Mouse (Mus musculus): ENCODE results near the gene Carmil1. TPM values are rescaled to one million over a fixed set of nuclear protein-coding genes. Genes with fewer than 3 reads are reported as not detected.

Carmil1 gene
- polyA plus RNA-seq, 1 experiment from 2014 or later: 30.0 TPM

DNA sequence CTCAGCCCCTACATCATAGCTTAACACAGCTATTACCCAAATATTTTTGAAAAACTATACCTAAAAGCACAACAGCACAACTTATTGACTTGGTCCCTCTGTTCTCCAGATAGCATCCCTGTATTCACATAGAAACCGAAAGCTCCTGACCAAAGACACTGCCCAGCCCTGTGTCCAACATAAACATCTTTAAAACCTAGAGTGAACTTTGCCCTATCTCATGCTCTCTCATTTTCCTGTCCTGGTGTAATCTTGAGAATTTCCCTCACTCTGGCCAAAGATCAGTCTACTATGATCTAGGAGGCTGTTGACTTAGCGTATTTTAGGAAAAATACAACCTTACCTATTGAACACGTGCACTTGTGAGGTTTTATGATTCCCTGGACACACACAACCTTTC lies 187.5 kb downstream of the Carmil1 start:
- Histone ChIP-seq H3K4me3 (ENCODE audit: low read depth, low read length) (no peak overlapping the region), H3K9me3 (ENCODE audit: control insufficient read depth, low read length) (no peaks in the 10 kb centered on the region)

DNA sequence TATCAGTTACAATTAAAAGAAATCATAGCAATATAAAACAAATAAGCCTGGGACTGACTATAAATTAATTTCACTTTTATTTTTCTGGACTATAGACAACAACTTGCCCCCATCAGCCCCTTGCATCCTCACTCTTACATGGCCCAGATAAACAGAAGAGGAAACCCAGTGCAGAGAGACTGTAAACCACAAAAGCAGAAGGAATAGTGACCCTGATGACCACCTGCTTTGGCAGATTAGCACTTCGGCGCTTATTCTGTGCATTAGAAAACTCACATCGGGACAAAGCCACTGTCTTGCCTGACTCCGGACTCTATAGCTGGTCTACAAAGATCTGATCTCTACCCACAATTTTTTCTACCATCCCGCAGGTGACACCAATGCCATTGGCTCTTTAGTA lies 188.5 kb downstream of the Carmil1 start:
- H3K9ac ChIP-seq (ENCODE audit: low read length): no peak overlapping the region
- DNase-seq (ENCODE audit: low spot score): no peak
- 92% methylated on average over 5 of the region's 5 CpGs for WGBS
- no peak for ATAC-seq (replicated peaks; ENCODE audit: low FRiP score)
- no peaks in the 10 kb centered on the region for H3K36me3 ChIP-seq (ENCODE audit: control insufficient read depth, insufficient read depth, low read length)
- no peaks in the 10 kb centered on the region for H3K4me1 ChIP-seq (replicated peaks; ENCODE audit: control insufficient read depth, insufficient read depth, low read length)
- no peaks in the 10 kb centered on the region for H3K27me3 ChIP-seq (ENCODE audit: control insufficient read depth, insufficient read depth, low read length)
- no peak overlapping the region for H3K4me3 ChIP-seq (ENCODE audit: low read depth, low read length)
- H3K4me2 ChIP-seq (ENCODE audit: low read depth, low read length, severe bottlenecking): no peak overlapping the region
- H3K9me3 ChIP-seq (ENCODE audit: control insufficient read depth, low read length): no peaks in the 10 kb centered on the region
- H3K27ac ChIP-seq (ENCODE audit: low read depth, low read length): no peak overlapping the region

More for the DNA sequence above, 187.5 kb downstream of the Carmil1 start:
- DNase-seq (ENCODE audit: low spot score): no peak
- Histone ChIP-seq H3K4me1 (replicated peaks; ENCODE audit: control insufficient read depth, insufficient read depth, low read length) (no peaks in the 10 kb centered on the region), H3K27ac (ENCODE audit: low read depth, low read length) (no peak overlapping the region), H3K4me2 (ENCODE audit: low read depth, low read length, severe bottlenecking) (no peak overlapping the region), H3K27me3 (ENCODE audit: control insufficient read depth, insufficient read depth, low read length) (no peaks in the 10 kb centered on the region), H3K9ac (ENCODE audit: low read length) (no peak overlapping the region), H3K36me3 (ENCODE audit: control insufficient read depth, insufficient read depth, low read length) (no peaks in the 10 kb centered on the region)
- no peak for ATAC-seq (replicated peaks; ENCODE audit: low FRiP score)
- WGBS: 96% methylated on average over 3 of the region's 3 CpGs

- Histone ChIP-seq H3K4me1 (replicated peaks; ENCODE audit: control insufficient read depth, insufficient read depth, low read length) (no peaks in the 10 kb centered on the region), H3K4me3 (ENCODE audit: low read depth, low read length) (no peak overlapping the region), H3K36me3 (ENCODE audit: control insufficient read depth, insufficient read depth, low read length) (no peaks in the 10 kb centered on the region), H3K4me2 (ENCODE audit: low read depth, low read length, severe bottlenecking) (no peak overlapping the region), H3K9ac (ENCODE audit: low read length) (no peak overlapping the region), H3K27me3 (ENCODE audit: control insufficient read depth, insufficient read depth, low read length) (no peaks in the 10 kb centered on the region), H3K9me3 (ENCODE audit: control insufficient read depth, low read length) (no peaks in the 10 kb centered on the region), H3K27ac (ENCODE audit: low read depth, low read length) (no peak overlapping the region)
- no peak for DNase-seq (ENCODE audit: low spot score)
- ATAC-seq (replicated peaks; ENCODE audit: low FRiP score): no peak
- 67% methylated on average over 4 of the region's 4 CpGs for WGBS
Observed at GRCm38 (mm10) chr13:24082153-24082552, 198.4 kb downstream of the Carmil1 start.

- DNase-seq (ENCODE audit: low spot score) (no peak), ATAC-seq (replicated peaks; ENCODE audit: low FRiP score) (no peak)
- H3K4me2 ChIP-seq (ENCODE audit: low read depth, low read length, severe bottlenecking): no peak overlapping the region
- no peak overlapping the region for H3K4me3 ChIP-seq (ENCODE audit: low read depth, low read length)
- no peaks in the 10 kb centered on the region for H3K4me1 ChIP-seq (replicated peaks; ENCODE audit: control insufficient read depth, insufficient read depth, low read length)
- H3K9me3 ChIP-seq (ENCODE audit: control insufficient read depth, low read length): no peaks in the 10 kb centered on the region
- no peaks in the 10 kb centered on the region for H3K36me3 ChIP-seq (ENCODE audit: control insufficient read depth, insufficient read depth, low read length)
- 85% methylated on average over 7 of the region's 7 CpGs for WGBS
- H3K27ac ChIP-seq (ENCODE audit: low read depth, low read length): no peak overlapping the region
- H3K27me3 ChIP-seq (ENCODE audit: control insufficient read depth, insufficient read depth, low read length): no peaks in the 10 kb centered on the region
- H3K9ac ChIP-seq (ENCODE audit: low read length): no peak overlapping the region
Observed at GRCm38 (mm10) chr13:24081698-24082097, 198.9 kb downstream of the Carmil1 start.

- Histone ChIP-seq H3K27me3 (ENCODE audit: control insufficient read depth, insufficient read depth, low read length) (no peaks in the 10 kb centered on the region), H3K4me2 (ENCODE audit: low read depth, low read length, severe bottlenecking) (no peak overlapping the region), H3K9ac (ENCODE audit: low read length) (no peak overlapping the region), H3K27ac (ENCODE audit: low read depth, low read length) (no peak overlapping the region), H3K9me3 (ENCODE audit: control insufficient read depth, low read length) (no peaks in the 10 kb centered on the region), H3K4me3 (ENCODE audit: low read depth, low read length) (no peak overlapping the region), H3K36me3 (ENCODE audit: control insufficient read depth, insufficient read depth, low read length) (no peaks in the 10 kb centered on the region; the same call in 1 of the 2 replicates), H3K4me1 (replicated peaks; ENCODE audit: control insufficient read depth, insufficient read depth, low read length) (no peaks in the 10 kb centered on the region)
- 95% methylated on average over 10 of the region's 10 CpGs for WGBS
- no peak for DNase-seq (ENCODE audit: low spot score)
- no peak for ATAC-seq (replicated peaks; ENCODE audit: low FRiP score)
Observed at GRCm38 (mm10) chr13:24072588-24072987, 208.0 kb downstream of the Carmil1 start.

- no peak overlapping the region for H3K27ac ChIP-seq (ENCODE audit: low read depth, low read length)
- H3K4me3 ChIP-seq (ENCODE audit: low read depth, low read length): no peak overlapping the region
- no peaks in the 10 kb centered on the region for H3K4me1 ChIP-seq (replicated peaks; ENCODE audit: control insufficient read depth, insufficient read depth, low read length)
- H3K36me3 ChIP-seq (ENCODE audit: control insufficient read depth, insufficient read depth, low read length): no peaks in the 10 kb centered on the region; the same call in 1 of the 2 replicates
- WGBS: 91% methylated on average over 8 of the region's 8 CpGs
- DNase-seq (ENCODE audit: low spot score) (no peak), ATAC-seq (replicated peaks; ENCODE audit: low FRiP score) (no peak)
- H3K9me3 ChIP-seq (ENCODE audit: control insufficient read depth, low read length): no peaks in the 10 kb centered on the region
- H3K27me3 ChIP-seq (ENCODE audit: control insufficient read depth, insufficient read depth, low read length): no peaks in the 10 kb centered on the region
- H3K4me2 ChIP-seq (ENCODE audit: low read depth, low read length, severe bottlenecking): no peak overlapping the region
- no peak overlapping the region for H3K9ac ChIP-seq (ENCODE audit: low read length)
Observed at GRCm38 (mm10) chr13:24067553-24067952, 213.0 kb downstream of the Carmil1 start.

DNA sequence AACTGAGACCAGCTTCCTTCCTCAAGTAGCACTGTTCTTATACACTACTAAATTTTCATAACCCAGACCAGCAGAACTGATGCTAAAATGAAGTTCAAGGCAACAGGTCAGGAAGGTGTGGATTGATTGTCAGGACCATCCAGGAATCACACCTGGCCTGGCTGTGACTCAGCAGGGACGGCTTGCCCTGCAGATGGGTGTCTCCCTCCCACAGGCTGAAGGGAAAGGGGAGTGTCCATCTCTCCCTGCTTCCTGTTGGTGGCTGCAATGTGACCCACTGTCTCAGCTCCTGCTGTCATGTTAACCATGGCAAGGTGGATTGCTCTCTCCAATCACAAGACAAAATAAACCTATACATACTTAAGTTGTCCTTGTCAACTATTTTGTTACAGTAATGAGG lies 215.1 kb downstream of the Carmil1 start:
- Histone ChIP-seq H3K27me3 (ENCODE audit: control insufficient read depth, insufficient read depth, low read length) (no peaks in the 10 kb centered on the region), H3K36me3 (ENCODE audit: control insufficient read depth, insufficient read depth, low read length) (no peaks in the 10 kb centered on the region; the same call in 1 of the 2 replicates), H3K27ac (ENCODE audit: low read depth, low read length) (no peak overlapping the region), H3K9me3 (ENCODE audit: control insufficient read depth, low read length) (no peaks in the 10 kb centered on the region), H3K9ac (ENCODE audit: low read length) (no peak overlapping the region), H3K4me1 (replicated peaks; ENCODE audit: control insufficient read depth, insufficient read depth, low read length) (no peaks in the 10 kb centered on the region), H3K4me2 (ENCODE audit: low read depth, low read length, severe bottlenecking) (no peak overlapping the region), H3K4me3 (ENCODE audit: low read depth, low read length) (no peak overlapping the region)
- WGBS: 70% methylated on average over 1 of the region's 1 CpGs
- ATAC-seq (replicated peaks; ENCODE audit: low FRiP score) (no peak), DNase-seq (ENCODE audit: low spot score) (no peak)

GRCm38 (mm10) chr13:24062770-24063169 lies 217.8 kb downstream of the Carmil1 start:
- no peak overlapping the region for H3K27ac ChIP-seq (ENCODE audit: low read depth, low read length)
- H3K36me3 ChIP-seq (ENCODE audit: control insufficient read depth, insufficient read depth, low read length): no peaks in the 10 kb centered on the region; the same call in 1 of the 2 replicates
- no peak for ATAC-seq (replicated peaks; ENCODE audit: low FRiP score)
- no peak for DNase-seq (ENCODE audit: low spot score)
- no peak overlapping the region for H3K4me3 ChIP-seq (ENCODE audit: low read depth, low read length)
- 21% methylated on average over 4 of the region's 4 CpGs for WGBS
- H3K4me1 ChIP-seq (replicated peaks; ENCODE audit: control insufficient read depth, insufficient read depth, low read length): no peaks in the 10 kb centered on the region
- H3K9ac ChIP-seq (ENCODE audit: low read length): no peak overlapping the region
- H3K4me2 ChIP-seq (ENCODE audit: low read depth, low read length, severe bottlenecking): no peak overlapping the region
- no peaks in the 10 kb centered on the region for H3K27me3 ChIP-seq (ENCODE audit: control insufficient read depth, insufficient read depth, low read length)
- H3K9me3 ChIP-seq (ENCODE audit: control insufficient read depth, low read length): no peaks in the 10 kb centered on the region

DNA sequence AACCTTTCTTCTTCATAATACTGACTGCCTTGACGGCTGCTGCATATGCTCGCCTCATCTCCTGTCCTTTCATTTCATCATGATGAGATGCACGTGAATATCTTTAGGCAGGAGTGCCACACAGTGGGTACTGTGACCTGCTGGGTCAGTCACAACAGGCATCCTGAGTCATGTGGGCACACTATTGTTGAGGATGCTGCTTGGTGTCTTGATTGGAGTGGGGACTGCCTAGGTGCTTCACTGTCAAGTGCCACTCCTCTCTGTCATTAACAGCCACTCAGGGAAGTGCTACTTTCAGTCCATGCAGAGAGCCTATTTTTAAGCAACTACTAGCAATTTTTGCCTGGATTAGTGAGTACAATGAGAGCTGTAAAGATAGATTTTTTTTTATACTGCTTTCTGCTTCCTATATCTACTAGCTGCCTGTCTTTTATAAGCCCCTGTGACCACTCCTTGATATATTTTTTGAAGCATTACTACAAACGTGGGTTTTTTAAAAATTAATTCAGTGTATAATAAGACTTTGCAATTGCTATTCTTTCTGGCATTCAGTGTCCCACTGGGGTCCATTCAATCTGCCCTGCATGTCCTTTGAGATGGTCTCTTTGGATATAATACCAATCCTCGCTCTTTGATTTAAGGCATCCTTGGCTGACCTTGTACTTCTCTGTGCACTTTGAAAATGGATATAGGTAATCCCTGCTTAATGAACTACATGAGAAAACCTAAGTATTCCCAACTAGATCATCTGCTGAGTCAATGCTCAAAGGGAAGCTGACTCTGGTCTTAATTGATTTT lies 225.3 kb downstream of the Carmil1 start:
- ATAC-seq (replicated peaks; ENCODE audit: low FRiP score) (no peak), DNase-seq (ENCODE audit: low spot score) (no peak)
- H3K4me2 ChIP-seq (ENCODE audit: low read depth, low read length, severe bottlenecking): no peak overlapping the region
- WGBS: 55% methylated on average over 5 of the region's 5 CpGs
- peaks cover 2% of the 10 kb centered on the region; the same call in 1 of the 2 replicates for H3K4me1 ChIP-seq (replicated peaks; ENCODE audit: control insufficient read depth, insufficient read depth, low read length)
- H3K27me3 ChIP-seq (ENCODE audit: control insufficient read depth, insufficient read depth, low read length): no peaks in the 10 kb centered on the region
- no peaks in the 10 kb centered on the region for H3K9me3 ChIP-seq (ENCODE audit: control insufficient read depth, low read length)
- no peak overlapping the region for H3K9ac ChIP-seq (ENCODE audit: low read length)
- no peak overlapping the region for H3K4me3 ChIP-seq (ENCODE audit: low read depth, low read length)
- H3K36me3 ChIP-seq (ENCODE audit: control insufficient read depth, insufficient read depth, low read length): no peaks in the 10 kb centered on the region
- H3K27ac ChIP-seq (ENCODE audit: low read depth, low read length): no peak overlapping the region

Data from forebrain, embryonic 11.5 days (tissue).